Mouse (Mus musculus) ovary, adult 18-20 months (tissue): Measurements from ENCODE around the gene Vasp.

Source experiments
- DNase-seq: peaks from one replicate; pipeline ENCODE4 v3.0.0; 2022; ENCODE audit warnings: low spot score, mixed read lengths

The Vasp gene

DNA sequence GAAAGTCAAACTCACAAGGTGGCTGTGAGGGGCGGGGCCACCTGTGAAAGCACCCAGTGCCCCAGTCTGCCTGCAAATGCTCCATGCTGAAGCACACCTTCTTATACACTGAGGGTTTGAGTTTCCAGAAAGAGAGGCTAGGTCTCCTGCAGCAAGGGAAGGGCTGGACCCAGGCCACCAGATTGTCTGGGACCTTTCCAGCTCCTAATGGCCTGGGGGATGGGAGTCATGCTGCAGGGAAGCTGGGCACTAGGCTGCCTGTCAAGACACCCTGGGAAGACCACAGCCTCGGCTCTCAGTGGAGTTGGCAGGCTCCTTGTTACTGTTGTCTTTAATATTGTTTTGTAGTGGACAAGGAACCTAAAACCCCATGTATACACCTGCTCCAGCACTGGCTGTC is 35.2 kb downstream of the Vasp start:
- DNase-seq, result no peak

GRCm38 (mm10) chr7:19235092-19235671 is 36.4 kb downstream of the Vasp start:
- DNase-seq, result no peak

GRCm38 (mm10) chr7:19234652-19235051 is 37.0 kb downstream of the Vasp start:
- DNase-seq, result no peak

DNA sequence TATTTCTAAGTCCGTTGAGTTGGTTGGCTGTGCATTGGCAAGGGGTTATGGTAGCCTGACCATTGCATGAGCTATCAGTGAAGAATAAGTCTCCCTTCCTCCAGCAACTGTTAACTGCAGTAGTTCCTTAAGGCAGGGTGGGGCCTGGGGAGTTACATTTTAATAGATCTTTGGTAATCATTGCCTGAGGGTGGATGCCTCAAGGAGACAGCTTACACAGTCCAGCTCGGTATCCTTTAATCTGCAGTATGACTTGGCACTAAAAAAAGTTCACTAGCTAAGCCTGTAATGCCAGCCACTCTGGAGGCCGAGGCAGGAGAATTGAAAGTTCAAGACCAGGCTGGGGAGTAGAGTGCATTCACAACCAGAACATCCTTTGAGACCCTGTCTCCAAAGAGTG is 39.8 kb downstream of the Vasp start:
- no peak for DNase-seq

DNA sequence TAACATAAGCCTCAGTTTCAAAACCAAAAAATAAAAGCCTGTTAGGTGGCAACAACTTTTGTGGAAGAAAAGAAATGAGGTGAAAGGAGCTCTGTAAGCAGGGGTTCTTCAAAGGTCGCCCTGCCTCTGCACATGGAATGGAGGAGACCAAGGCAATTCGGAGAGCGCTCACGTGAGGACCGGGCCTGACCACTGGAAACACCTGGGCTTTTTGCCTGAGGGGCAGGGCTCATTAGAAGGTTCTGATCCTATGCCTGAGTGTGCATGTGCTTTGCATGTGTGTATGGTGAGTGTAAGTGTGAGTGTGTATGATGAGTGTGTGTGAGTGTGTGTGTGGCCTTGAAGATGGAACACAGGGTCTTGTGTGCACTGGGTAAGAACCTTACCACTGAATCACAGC is 40.7 kb downstream of the Vasp start:
- no peak for DNase-seq

DNA sequence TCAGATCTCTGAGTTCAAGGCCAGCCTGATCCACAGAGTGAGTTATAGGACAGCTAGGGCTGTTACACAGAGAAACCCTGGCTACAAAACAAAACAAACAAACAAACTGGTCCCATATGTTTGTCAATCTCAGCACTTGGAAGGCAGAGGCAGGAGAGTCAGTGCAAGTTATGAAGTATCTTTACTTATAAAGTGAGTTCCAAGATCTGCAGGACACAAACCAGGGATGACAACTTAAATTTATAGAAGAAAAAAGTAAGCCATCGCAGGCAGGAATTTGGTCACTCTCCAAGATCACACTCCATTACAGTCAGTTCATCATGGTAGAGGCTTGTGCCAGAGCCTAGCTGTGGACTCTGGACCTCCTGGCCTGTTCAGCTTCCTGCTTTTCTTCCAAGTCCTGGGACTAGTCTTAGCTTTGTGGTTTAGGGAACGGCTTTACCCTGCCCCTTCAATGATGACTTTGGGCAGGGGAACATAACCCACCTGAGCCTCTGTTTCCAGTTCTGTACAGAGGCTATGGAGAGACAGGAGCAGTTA is 41.5 kb downstream of the Vasp start:
- no peak for DNase-seq

DNA sequence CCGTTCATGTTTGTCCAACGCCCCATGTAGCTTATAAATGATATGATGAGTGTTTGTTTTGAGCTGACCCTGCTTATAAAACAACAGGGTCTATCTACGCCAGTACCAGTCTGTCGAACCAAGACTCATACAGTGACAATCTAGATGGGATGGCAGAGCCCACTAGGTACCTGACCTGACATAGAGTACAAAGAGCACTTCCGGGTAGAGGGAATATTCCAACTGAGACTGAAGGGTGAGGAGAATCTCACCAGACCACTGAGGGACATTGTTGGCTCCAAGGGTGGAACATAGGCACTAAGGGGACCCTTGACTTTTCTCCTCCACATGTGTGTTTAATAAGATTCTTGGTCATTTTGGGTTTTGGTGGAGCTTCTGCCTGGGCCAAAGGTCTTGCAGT is 42.2 kb downstream of the Vasp start:
- no peak for DNase-seq

DNA sequence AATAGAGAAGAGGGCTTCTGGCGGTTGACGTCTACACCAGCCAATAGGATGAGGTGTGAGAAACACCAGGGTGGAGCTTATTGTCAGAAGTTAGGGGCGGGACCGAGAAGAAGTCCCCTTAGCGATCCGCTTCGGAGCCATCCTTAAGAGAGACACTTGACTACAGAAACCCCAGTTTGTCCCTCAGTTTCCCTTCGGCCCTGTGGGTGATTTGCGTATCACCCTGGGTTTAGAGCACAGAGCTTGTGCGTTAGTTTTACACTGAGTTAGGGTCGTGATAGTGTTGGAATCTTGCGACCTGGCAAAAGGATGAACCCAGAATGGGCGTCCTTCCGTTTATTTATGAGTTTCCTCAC is 42.8 kb downstream of the Vasp start:
- no peak for DNase-seq

DNA sequence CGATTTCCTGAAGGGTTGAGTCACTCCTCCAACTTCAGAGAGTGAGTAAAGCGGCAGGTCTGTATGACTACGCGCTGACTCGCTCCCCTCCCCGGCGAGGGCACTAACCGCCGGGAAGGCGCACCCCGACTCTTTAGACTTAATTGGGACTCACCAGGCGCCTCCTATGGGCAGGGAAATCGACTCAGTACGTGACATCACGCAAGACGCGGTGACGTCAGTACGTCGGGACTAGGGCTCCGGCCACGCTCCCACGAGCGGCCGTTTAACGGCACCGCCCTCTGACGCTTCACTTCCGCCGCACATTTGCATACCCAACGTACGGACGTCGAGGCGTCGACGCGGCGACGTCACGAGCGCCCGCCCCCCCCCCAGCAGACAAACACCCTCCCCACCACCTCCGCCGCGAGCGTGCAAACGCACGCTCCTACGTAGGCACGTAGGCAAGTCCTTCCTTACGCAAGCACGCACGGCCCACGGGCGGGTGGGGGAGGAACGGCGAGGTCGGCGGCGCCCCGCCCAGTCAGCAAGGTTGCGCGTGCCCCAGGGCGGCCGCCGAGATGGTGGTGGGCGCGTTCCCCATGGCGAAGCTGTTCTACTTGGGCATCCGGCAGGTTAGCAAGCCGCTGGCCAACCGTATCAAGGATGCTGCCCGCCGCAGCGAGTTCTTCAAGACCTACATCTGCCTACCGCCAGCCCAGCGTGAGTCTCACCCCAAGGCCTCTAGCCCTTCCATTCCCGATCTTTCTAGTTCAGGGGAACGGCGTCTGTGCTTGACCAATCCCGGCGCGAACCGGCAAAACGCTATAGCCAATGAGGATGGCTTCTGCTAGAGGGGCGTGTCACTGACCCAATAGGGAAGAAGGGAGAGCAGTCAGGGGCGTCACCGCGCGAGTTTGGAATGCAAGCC is 43.5 kb downstream of the Vasp start, which contains the start of gene Opa3:
Gene Opa3, plus strand, starts transcription at position 452 of the 910 bp plus-strand sequence.
- DNase-seq, result peak; percentile 99

DNA sequence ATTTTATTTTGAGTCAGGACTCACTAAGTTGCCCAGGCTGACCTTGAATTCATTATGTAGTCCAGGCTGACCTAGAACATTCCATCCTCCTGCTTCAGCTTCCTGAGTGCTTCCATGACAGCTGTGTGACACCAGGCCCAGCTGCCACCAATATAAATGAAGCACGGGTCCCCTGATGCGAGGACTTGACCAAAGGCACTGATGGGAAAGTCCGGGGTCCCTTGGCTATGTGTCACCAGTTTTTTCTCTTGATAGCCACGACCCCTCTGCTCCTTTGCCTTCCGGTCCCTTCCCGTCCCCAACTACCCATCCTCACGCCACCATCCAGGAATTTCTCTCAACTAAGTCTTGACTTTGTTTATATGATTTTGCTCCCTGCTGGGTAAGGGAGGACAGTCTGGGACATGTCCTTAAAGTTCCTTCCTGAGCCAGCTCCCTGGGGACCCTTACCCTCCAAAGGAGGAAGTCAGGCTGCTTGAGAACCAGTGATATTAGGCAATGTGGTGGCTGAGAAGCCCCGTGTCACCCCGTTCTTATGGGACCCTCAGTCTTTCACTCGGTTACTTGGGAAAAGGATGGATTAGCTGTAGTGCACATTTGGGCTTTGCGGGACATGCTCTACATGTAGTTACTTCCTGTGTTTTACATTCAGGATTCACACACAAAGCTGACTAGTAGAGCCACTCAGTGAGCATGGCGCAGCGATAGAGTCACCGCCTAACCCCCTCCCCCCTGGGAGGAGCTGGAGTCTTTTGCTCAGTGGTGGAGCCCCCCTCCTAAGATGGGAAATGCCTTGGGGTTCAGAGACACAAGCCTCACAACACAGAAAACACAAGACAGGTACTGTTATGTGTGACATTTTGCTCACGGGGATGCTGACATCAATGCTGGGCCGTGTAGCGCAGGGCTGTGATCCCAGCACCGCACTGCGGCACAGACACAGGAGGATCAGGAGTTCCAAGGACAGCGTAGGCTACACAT is 44.5 kb downstream of the Vasp start:
- no peak for DNase-seq

DNA sequence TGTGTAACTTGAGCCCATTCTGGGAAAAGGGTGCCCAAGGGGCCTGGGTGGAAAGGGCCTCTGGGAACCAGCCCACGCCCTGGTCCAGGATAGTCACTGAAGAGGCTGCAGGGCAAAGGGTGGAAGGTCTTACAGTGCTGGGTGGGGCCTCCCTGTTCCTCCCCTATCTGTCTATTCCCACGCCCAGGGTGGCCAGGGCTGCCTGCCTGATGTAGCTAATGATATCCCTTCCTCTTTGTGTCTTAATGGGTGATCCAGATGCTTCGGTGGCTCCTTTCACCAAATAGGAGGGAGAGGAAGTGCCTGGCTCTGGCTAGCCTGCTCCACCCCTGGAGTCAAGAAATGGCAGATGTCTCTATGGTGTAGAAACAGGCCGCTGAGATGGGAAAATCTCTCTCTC is 46.7 kb downstream of the Vasp start:
- no peak for DNase-seq

DNA sequence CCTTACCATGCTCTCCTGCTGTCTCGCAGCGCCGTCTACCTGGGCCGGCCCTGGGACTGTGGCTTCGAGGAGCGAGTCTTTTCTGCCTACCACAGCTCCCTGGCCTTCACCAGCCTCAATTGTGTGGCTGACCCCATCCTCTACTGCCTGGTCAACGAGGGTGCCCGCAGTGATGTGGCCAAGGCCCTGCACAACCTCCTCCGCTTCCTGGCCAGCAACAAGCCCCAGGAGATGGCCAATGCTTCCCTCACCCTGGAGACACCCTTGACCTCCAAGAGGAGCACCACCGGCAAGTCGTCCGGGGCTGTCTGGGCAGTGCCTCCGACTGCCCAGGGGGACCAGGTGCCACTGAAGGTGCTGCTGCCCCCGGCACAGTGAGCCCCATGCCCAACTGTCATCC is 48.7 kb downstream of the Vasp start:
- DNase-seq, result no peak

DNA sequence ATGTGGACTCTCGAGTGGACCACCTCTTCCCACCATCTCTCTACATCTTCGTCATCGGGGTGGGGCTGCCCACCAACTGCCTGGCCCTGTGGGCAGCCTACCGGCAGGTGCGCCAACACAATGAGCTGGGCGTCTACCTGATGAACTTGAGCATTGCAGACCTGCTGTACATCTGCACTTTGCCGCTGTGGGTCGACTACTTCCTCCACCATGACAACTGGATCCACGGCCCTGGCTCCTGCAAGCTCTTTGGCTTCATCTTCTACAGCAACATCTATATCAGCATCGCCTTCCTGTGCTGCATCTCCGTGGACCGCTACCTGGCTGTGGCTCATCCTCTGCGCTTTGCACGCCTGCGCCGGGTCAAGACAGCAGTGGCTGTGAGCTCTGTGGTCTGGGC is 49.4 kb downstream of the Vasp start:
- DNase-seq, result no peak

GRCm38 (mm10) chr7:19220061-19220460 is 51.6 kb downstream of the Vasp start:
- no peak for DNase-seq

DNA sequence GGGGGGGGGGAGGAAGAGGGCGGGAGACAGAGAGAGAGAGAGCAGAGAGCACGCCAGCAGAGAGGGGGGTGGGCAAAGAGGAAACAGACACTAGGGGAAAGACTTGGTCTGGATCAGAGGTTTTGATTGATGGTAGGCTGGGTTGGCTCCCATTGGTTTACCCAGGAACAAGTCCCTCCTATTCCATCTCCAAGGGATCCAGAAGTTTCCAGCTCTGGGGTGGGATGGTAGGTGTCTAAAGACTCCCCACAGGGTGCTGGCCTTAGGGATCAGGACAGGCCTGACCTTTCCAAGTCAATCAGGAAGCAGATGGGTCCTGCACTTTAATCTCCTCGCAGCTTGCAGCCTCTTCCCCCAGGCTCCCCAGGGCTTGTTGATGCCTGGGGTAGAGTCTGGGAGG is 53.7 kb downstream of the Vasp start:
- no peak for DNase-seq

DNA sequence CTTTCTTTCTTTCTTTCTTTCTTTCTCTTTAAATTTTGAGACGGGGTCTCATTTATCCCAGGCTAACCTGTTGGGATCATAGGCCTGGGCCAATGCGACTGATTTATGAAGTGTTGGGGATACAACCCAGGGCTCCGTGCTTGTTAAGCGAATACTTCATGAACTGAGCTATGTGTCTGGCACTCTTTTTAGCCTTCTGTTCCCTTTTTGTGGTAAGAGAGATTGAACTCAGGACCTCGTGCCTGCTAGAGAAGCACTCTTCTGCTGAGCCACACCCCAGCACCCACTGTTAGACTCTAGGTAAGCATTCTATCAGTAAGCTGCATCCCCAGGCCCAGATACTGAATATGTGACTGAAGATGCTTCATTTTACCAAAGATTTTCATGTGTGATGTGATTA is 54.1 kb downstream of the Vasp start:
- no peak for DNase-seq

DNA sequence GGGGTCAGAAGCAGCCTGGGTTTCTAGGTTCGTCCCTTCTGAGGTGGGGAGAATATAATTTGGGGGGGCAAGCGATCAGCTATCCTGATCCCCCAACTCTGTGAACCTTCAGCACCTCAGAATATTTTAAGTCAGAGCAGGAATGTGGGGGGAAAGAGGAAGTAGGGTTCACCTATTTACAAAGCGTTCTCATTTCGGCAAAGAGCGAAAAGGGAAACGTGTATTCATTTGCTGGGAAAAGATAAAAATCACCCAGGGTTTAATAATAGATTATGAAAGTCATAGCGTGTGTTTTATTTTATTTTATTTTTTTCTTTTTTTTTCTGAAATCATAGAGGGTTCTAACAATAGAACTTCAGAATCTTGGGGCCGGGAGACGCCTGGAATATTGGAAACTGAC is 56.7 kb downstream of the Vasp start:
- no peak for DNase-seq

DNA sequence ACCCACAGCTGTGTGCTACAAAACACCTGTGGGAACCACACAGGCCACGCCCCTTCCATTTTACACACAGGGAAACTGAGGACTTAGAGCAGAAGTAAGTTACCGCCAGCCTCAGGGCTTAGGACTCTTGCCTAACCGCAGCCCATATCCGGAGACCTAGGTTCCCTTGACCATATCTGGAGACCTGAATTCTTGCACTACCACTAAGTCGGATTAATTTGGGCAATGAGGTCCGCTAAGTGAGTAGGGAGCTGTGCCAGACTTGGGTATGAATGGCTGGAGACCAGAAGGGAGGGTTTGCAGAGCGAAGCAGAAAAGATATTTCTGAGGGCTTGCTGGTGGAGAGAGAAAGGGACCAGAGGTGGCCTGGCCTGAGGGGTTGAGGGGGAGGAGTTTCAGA is 57.2 kb downstream of the Vasp start:
- no peak for DNase-seq

DNA sequence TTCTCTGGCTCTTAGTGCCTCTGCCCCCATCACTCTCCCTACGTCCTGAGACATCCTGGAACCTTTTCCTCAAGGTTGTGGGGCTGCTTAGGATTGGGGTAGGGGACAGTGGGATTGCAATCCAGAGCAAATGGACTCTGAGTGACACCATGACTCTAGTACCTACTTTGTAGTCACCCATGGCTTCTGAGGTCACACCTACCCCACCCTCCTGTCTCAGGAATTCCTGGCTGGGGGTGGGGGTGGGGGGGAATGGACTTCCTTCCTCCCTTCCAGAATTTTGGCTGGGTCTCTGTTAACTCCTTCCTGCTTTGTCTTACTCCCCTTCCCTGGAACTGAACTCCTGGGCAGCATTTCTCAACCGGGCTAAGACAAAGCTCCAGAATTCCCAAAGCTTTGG is 58.2 kb downstream of the Vasp start:
- DNase-seq, result no peak

- DNase-seq, result no peak
These were observed 59.4 kb downstream of the Vasp start, which contains the start of gene Gpr4 for GRCm38 (mm10) chr7:19211996-19212755. Gpr4 (plus strand) TSS chr7:19212538.

DNA sequence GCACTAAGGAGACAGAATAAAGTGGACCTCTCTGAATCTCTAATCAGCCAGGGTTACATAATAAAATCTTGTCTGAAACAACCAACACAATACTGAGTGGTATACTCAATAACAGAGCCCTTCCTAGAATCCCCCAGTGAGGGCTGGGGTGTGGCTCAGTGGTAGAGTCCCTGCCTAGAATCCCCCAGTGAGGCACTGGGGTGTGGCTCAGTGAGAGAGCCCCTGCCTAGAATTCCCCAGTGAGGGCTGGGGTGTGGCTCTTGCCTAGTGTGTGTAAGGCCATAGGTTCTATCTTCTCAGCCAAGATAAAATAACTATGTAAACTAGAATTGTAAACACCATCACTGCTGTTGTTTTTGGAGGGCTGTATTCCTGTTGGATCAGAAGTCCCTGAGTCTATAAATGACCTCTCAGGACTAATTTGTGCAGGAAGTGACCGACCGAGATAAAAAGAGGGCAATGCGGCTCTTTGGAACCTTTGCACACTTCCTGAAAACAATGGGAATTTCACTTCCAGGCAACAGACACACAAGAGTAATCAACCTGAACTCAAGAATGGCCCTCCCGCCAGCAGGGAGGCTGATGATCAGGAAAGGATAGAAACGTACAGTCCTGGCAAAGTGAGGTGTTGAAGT is 60.5 kb downstream of the Vasp start:
- no peak for DNase-seq
